Mouse (Mus musculus): Measurements from ENCODE around the gene Rbm47. TPM values are rescaled to one million over a fixed set of nuclear protein-coding genes. Genes with fewer than 3 reads are reported as not detected.
"Not testable (repeated sequence)": the region's sequence is repeated elsewhere in the genome, so short reads cannot be mapped to it uniquely, and the experiment has no call there.

The Rbm47 gene
- total RNA-seq, 2 experiments from 2014 or later, result 0.71 to 3.8 TPM

- DNase-seq (ENCODE audit: low spot score in 2 of 2), result no peak
Measured at GRCm38 (mm10) chr5:66031699-66032098, 141.2 kb downstream of the Rbm47 start.

GRCm38 (mm10) chr5:66028232-66028631, 144.7 kb downstream of the Rbm47 start:
- DNase-seq (ENCODE audit: low spot score in 2 of 2), result no peak

GRCm38 (mm10) chr5:66027206-66027605, 145.7 kb downstream of the Rbm47 start:
- DNase-seq (ENCODE audit: low spot score in 2 of 2), result no peak

GRCm38 (mm10) chr5:66026796-66027195, 146.1 kb downstream of the Rbm47 start:
- DNase-seq (ENCODE audit: low spot score in 2 of 2), result no peak

- DNase-seq (ENCODE audit: low spot score in 2 of 2), result no peak
Measured at GRCm38 (mm10) chr5:66015449-66015961, 157.4 kb downstream of the Rbm47 start.

GRCm38 (mm10) chr5:66014437-66014836, 158.5 kb downstream of the Rbm47 start:
- no peak for DNase-seq (ENCODE audit: low spot score in 2 of 2)

GRCm38 (mm10) chr5:66013999-66014398, 158.9 kb downstream of the Rbm47 start:
- no peak for DNase-seq (ENCODE audit: low spot score in 2 of 2)

- no peak for DNase-seq (ENCODE audit: low spot score in 2 of 2)
Measured at GRCm38 (mm10) chr5:66008245-66008967, 164.5 kb downstream of the Rbm47 start.

GRCm38 (mm10) chr5:66005041-66005678, 167.8 kb downstream of the Rbm47 start:
- DNase-seq (ENCODE audit: low spot score in 2 of 2), result no peak

- no peak for DNase-seq (ENCODE audit: low spot score in 2 of 2)
Measured at GRCm38 (mm10) chr5:66004134-66004925, 168.6 kb downstream of the Rbm47 start, which contains the start of gene 9130230L23Rik. Gene 9130230L23Rik, minus strand, starts transcription at chr5:66004285.

GRCm38 (mm10) chr5:66001232-66001631, 171.7 kb downstream of the Rbm47 start:
- no peak for DNase-seq (ENCODE audit: low spot score in 2 of 2)

- DNase-seq (ENCODE audit: low spot score in 2 of 2), result no peak
Measured at GRCm38 (mm10) chr5:66000567-66001125, 172.3 kb downstream of the Rbm47 start.

- DNase-seq (ENCODE audit: low spot score in 2 of 2), result no peak
Measured at GRCm38 (mm10) chr5:66000074-66000473, 172.8 kb downstream of the Rbm47 start.

- DNase-seq (ENCODE audit: low spot score in 2 of 2), result no peak
Measured at GRCm38 (mm10) chr5:65999106-65999505, 173.8 kb downstream of the Rbm47 start.

- no peak for DNase-seq (ENCODE audit: low spot score in 2 of 2)
Measured at GRCm38 (mm10) chr5:65997813-65998212, 175.1 kb downstream of the Rbm47 start.

- no peak for DNase-seq (ENCODE audit: low spot score in 2 of 2)
Measured at GRCm38 (mm10) chr5:65994643-65995042, 178.3 kb downstream of the Rbm47 start.

GRCm38 (mm10) chr5:65991191-65991590, 181.7 kb downstream of the Rbm47 start:
- DNase-seq (ENCODE audit: low spot score in 2 of 2), result no peak

GRCm38 (mm10) chr5:65987004-65987403, 185.9 kb downstream of the Rbm47 start:
- DNase-seq (ENCODE audit: low spot score in 2 of 2), result not testable (repeated sequence)

- DNase-seq (ENCODE audit: low spot score in 2 of 2), result no peak
Measured at GRCm38 (mm10) chr5:65986426-65986825, 186.5 kb downstream of the Rbm47 start.

- no peak for DNase-seq (ENCODE audit: low spot score in 2 of 2)
Measured at GRCm38 (mm10) chr5:65975731-65976130, 197.2 kb downstream of the Rbm47 start.

- no peak for DNase-seq (ENCODE audit: low spot score in 2 of 2)
Measured at GRCm38 (mm10) chr5:65973189-65973588, 199.7 kb downstream of the Rbm47 start.
